Mouse (Mus musculus) forebrain, embryonic 16.5 days (tissue): ENCODE data around the gene Slc22a8. TPM values are rescaled to one million over a fixed set of nuclear protein-coding genes. Genes with fewer than 3 reads are reported as not detected.
A peak's percentile ranks its signal among the peaks of the same experiment; 100 is the strongest.

Experiments used
- ATAC-seq: fragments of 200-750 bp; cut with Nextera tagmentation; 2 replicates; pipeline ENCODE4 v1.8.0; 2017; ENCODE audit warnings: mild to moderate bottlenecking, moderate library complexity
- H3K27ac ChIP-seq: fragments of 300-500 bp; sonication (generic); 2 replicates; pipeline ENCODE4 v1.5.1; 2014; ENCODE audit warnings: low read length, control low read depth
- H3K27me3 ChIP-seq: fragments of 300-500 bp; sonication (generic); replicated peaks from 2 replicates; pipeline ENCODE4 v1.6.1; 2014; ENCODE audit warnings: low read length; ENCODE audit not compliant: control insufficient read depth, insufficient read depth
- H3K36me3 ChIP-seq: fragments of 300-500 bp; sonication (generic); 2 replicates; pipeline ENCODE4 v1.6.1; 2014; ENCODE audit not compliant: control insufficient read depth, insufficient read depth
- H3K4me1 ChIP-seq: fragments of 300-500 bp; sonication (generic); replicated peaks from 2 replicates; pipeline ENCODE4 v1.6.1; 2014; ENCODE audit warnings: low read length; ENCODE audit not compliant: control insufficient read depth, insufficient read depth
- H3K4me2 ChIP-seq: fragments of 300-500 bp; sonication (generic); 2 replicates; pipeline ENCODE4 v1.6.1; 2014; ENCODE audit warnings: mild to moderate bottlenecking, low read length, control low read depth
- H3K4me3 ChIP-seq: fragments of 300-500 bp; sonication (generic); replicated peaks from 2 replicates; pipeline ENCODE4 v1.5.1; 2014; ENCODE audit warnings: mild to moderate bottlenecking, low read length, control low read depth
- H3K9ac ChIP-seq: fragments of 300-500 bp; sonication (generic); replicated peaks from 2 replicates; pipeline ENCODE4 v1.6.1; 2014; ENCODE audit warnings: low read depth, low read length, control low read depth
- H3K9me3 ChIP-seq: fragments of 300-500 bp; sonication (generic); 2 replicates; pipeline ENCODE4 v1.6.1; 2016; ENCODE audit warnings: low read length; ENCODE audit not compliant: control insufficient read depth
- WGBS: fragments of 180-500 bp; shearing (Covaris S2); extraction: QIAGEN DNeasy Blood & Tissue Kit; methylation state at CpG from one replicate; pipeline ENCODE4 v1.1.7; 2014; 5-methylcytosine and 5-hydroxymethylcytosine counted together
- polyA plus RNA-seq: library from polyadenylated mRNA; unstranded; fragments of >200 nt; fragmentation: Nextera tagmentation; extraction: Ambion mirVana; gene quantifications from 2 replicates; pipeline ENCODE4 v1.2.1, GENCODE M21; 2015

The Slc22a8 gene
- 9.2 and 11.2 TPM in 2 replicates for polyA plus RNA-seq

DNA sequence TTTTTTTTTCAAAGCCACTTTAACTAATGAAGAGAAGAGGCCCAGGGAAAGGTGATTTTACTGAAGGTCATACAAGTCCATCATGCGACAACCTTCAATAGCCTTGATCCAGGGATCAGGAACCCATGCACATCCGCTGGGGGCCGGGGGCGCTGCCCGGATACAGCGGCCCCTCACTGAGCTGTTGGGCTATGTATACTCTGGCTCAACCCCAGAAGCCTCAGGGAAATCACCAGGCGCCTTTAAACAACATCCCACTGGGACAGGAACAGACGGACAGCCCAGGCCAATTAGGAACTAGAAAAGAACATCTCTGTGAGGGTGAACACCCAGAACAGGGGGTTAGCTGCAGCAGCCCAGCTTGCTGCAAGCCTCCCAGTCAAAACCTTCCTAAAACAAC lies at the start of gene Slc22a8:
Gene Slc22a8 (plus strand): TSS at position 301 of the 400 bp plus-strand sequence.
- H3K36me3 ChIP-seq, result no peaks in the 10 kb centered on the region
- H3K4me1 ChIP-seq, result no peaks in the 10 kb centered on the region
- no peak within 1 kb of the TSS for H3K27ac ChIP-seq
- H3K9me3 ChIP-seq, result no peaks in the 10 kb centered on the region
- no peaks in the 10 kb centered on the region for H3K27me3 ChIP-seq
- H3K9ac ChIP-seq, result no peak within 1 kb of the TSS
- 56% methylated on average over 8 of the region's 8 CpGs for WGBS
- no peak for ATAC-seq
- no peak within 1 kb of the TSS for H3K4me3 ChIP-seq
- H3K4me2 ChIP-seq, result no peak within 1 kb of the TSS

GRCm38 (mm10) chr19:8558897-8559296 lies 32.2 kb upstream of the Slc22a8 start:
- Histone ChIP-seq H3K27ac (no peak overlapping the region), H3K9ac (no peak overlapping the region), H3K27me3 (no peaks in the 10 kb centered on the region), H3K36me3 (no peaks in the 10 kb centered on the region), H3K9me3 (no peaks in the 10 kb centered on the region), H3K4me2 (no peak overlapping the region), H3K4me3 (no peak overlapping the region), H3K4me1 (no peaks in the 10 kb centered on the region)
- ATAC-seq, result no peak
- WGBS, result 85% methylated on average over 2 of the region's 2 CpGs

DNA sequence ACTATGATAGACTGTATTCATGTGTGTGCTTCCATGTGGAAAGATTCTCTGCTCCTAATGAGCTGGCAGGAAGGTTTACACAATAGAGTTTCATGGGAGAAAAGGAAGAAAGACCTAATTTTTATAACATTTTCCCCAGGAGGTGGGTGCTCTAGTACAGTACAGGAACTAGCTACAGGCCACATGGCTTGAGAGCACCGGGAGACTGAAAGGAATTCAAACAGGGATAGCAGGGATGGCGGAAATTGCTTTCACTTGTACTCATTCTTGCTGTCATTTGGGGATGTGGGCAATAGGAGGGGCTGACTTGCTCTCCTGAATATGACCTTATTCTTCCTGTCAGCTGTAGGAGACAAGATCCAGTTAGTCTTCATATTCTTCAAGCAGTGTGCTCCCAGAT lies 27.0 kb upstream of the Slc22a8 start:
- Histone ChIP-seq H3K4me2 (no peak overlapping the region), H3K9me3 (no peaks in the 10 kb centered on the region), H3K4me3 (no peak overlapping the region), H3K27ac (no peak overlapping the region), H3K27me3 (no peaks in the 10 kb centered on the region), H3K4me1 (no peaks in the 10 kb centered on the region), H3K36me3 (no peaks in the 10 kb centered on the region), H3K9ac (no peak overlapping the region)
- ATAC-seq, result no peak
- 41% methylated on average over 2 of the region's 2 CpGs for WGBS

GRCm38 (mm10) chr19:8564469-8564868 lies 26.6 kb upstream of the Slc22a8 start:
- H3K4me3 ChIP-seq, result no peak overlapping the region
- H3K27me3 ChIP-seq, result no peaks in the 10 kb centered on the region
- 79% methylated on average over 3 of the region's 3 CpGs for WGBS
- no peaks in the 10 kb centered on the region for H3K4me1 ChIP-seq
- H3K4me2 ChIP-seq, result no peak overlapping the region
- ATAC-seq, result no peak
- H3K9me3 ChIP-seq, result no peaks in the 10 kb centered on the region
- H3K36me3 ChIP-seq, result no peaks in the 10 kb centered on the region
- no peak overlapping the region for H3K9ac ChIP-seq
- no peak overlapping the region for H3K27ac ChIP-seq

DNA sequence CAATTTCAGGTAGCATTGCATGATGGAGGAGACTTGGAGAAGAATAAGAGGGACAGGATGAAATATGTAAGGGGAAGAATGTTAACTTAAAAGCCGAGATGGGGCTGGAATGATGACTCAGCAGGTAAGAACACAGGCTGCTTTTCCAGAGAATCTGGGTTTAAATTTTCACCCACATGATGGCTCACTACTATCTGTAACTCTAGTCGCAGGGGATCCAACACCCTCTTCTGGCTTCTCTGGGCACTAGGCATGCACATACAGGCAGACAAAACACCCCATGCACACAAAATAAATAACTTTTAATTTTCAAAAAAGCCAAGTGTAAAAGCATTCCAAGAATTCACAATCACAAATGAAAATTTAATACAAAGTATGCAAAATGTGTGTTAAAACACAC lies 25.8 kb upstream of the Slc22a8 start:
- no peaks in the 10 kb centered on the region for H3K36me3 ChIP-seq
- H3K27ac ChIP-seq, result no peak overlapping the region
- H3K27me3 ChIP-seq, result no peaks in the 10 kb centered on the region
- H3K9ac ChIP-seq, result no peak overlapping the region
- ATAC-seq, result no peak
- 73% methylated on average over 2 of the region's 2 CpGs for WGBS
- no peak overlapping the region for H3K4me2 ChIP-seq
- H3K4me1 ChIP-seq, result no peaks in the 10 kb centered on the region
- no peak overlapping the region for H3K4me3 ChIP-seq
- H3K9me3 ChIP-seq, result no peaks in the 10 kb centered on the region

DNA sequence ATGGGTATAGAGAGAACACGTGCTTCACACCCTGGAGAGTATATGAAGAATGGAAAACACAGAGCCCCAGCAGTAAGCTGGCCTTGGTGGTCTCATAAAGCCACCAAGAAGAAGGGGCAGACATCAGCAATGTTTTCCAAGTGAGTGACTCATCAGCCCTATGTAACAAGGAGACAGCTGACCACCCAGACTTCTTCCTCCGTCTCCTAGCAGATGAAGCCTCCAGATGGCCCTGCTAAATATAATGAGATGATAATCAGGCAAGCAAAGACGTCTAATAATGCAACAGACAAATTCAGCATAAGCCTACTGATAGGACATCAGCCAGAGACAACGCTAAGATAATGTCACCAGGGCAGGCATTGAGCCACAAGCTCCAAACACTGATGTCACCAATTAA lies 25.1 kb upstream of the Slc22a8 start:
- Histone ChIP-seq H3K9ac (no peak overlapping the region), H3K9me3 (no peaks in the 10 kb centered on the region), H3K36me3 (no peaks in the 10 kb centered on the region), H3K4me3 (no peak overlapping the region), H3K27ac (no peak overlapping the region), H3K27me3 (no peaks in the 10 kb centered on the region), H3K4me2 (no peak overlapping the region), H3K4me1 (no peaks in the 10 kb centered on the region)
- 19% methylated on average over 4 of the region's 4 CpGs for WGBS
- ATAC-seq, result peak; percentile 57

DNA sequence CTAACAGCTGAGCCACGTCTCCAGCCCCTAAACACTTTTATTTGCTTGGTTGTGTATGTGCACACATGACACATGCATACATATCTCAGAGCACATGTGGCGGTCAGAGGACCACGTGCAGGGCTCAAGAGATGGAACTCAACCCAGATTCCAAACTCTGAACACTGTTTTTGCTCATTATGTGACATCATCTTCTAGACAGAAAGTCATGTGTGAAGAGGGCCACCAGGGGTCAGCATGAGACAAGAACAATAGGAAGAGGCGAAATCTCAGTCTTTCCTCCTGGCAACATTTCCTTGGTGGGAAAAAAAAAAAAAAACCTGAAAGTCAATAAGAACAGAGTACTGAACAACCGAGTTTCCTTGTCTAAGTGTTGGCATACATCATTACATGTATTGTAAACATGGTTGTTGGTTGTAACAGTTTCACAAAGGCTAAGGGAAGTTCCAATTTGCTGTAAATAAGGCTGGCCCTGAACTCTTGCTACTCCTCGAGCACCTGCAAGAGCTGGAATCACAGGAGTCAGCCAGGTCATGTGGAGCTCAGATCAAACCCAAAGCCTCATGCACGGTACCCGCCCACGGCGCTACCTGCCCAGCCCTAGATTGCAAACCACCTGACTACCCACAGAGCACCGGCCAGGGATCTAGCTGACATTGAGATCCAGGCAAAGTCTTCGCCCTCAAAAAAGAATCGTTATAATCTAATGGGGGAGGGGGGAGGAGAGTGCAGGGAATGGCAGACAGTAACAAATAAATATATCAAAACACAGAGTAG lies 23.8 kb upstream of the Slc22a8 start:
- H3K4me1 ChIP-seq, result no peaks in the 10 kb centered on the region
- H3K27ac ChIP-seq, result no peak overlapping the region
- no peak overlapping the region for H3K4me3 ChIP-seq
- H3K36me3 ChIP-seq, result no peaks in the 10 kb centered on the region
- 57% methylated on average over 13 of the region's 13 CpGs for WGBS
- no peaks in the 10 kb centered on the region for H3K27me3 ChIP-seq
- no peak for ATAC-seq
- no peak overlapping the region for H3K4me2 ChIP-seq
- no peaks in the 10 kb centered on the region for H3K9me3 ChIP-seq
- no peak overlapping the region for H3K9ac ChIP-seq

DNA sequence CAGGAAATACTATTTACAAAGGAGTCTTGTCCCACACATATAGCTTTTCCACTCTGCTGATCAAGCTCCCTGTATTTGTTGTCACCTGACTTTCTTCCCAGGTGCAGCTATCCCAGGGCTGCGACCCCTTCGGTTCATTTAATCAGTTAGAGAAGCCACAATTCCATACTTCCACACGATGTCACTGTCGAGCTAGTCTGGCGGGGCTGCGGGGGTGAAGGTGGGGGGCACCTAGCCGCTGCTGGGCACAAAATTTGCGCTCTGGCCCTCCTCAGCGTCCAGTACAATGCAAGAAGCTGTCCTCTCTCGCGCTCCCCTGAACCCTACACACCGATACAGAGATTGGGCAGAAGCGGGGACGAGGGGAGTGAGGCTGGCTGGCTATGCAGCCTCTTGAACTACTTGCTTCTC lies 21.6 kb upstream of the Slc22a8 start:
- 0 out of 2 replicates have a peak overlapping the region, but pooled peaks have one; percentile 33 for H3K9ac ChIP-seq
- H3K4me2 ChIP-seq, result peak overlapping the region; percentile 53
- H3K36me3 ChIP-seq, result no peaks in the 10 kb centered on the region
- no peaks in the 10 kb centered on the region for H3K9me3 ChIP-seq
- 0 out of 2 replicates have a peak, but pooled peaks have one; percentile 20 for ATAC-seq
- H3K4me1 ChIP-seq, result no peaks in the 10 kb centered on the region
- WGBS, result 5% methylated on average over 14 of the region's 14 CpGs
- H3K27ac ChIP-seq, result no peak overlapping the region
- no peaks in the 10 kb centered on the region for H3K27me3 ChIP-seq
- peak overlapping the region; percentile 20 for H3K4me3 ChIP-seq

GRCm38 (mm10) chr19:8570341-8571040 lies 20.6 kb upstream of the Slc22a8 start:
- H3K4me3 ChIP-seq, result no peak overlapping the region
- H3K9ac ChIP-seq, result no peak overlapping the region
- no peak overlapping the region for H3K27ac ChIP-seq
- H3K9me3 ChIP-seq, result no peaks in the 10 kb centered on the region
- WGBS, result 73% methylated on average over 2 of the region's 2 CpGs
- no peaks in the 10 kb centered on the region for H3K36me3 ChIP-seq
- no peak for ATAC-seq
- H3K4me2 ChIP-seq, result no peak overlapping the region
- no peaks in the 10 kb centered on the region for H3K4me1 ChIP-seq
- no peaks in the 10 kb centered on the region for H3K27me3 ChIP-seq
